Mouse (Mus musculus): Measurements from ENCODE around the gene Ppm1f.
A peak's percentile ranks its signal among the peaks of the same experiment; 100 is the strongest.
"Not testable (repeated sequence)": the region's sequence is repeated elsewhere in the genome, so short reads cannot be mapped to it uniquely, and the experiment has no call there.

Gene Ppm1f

DNA sequence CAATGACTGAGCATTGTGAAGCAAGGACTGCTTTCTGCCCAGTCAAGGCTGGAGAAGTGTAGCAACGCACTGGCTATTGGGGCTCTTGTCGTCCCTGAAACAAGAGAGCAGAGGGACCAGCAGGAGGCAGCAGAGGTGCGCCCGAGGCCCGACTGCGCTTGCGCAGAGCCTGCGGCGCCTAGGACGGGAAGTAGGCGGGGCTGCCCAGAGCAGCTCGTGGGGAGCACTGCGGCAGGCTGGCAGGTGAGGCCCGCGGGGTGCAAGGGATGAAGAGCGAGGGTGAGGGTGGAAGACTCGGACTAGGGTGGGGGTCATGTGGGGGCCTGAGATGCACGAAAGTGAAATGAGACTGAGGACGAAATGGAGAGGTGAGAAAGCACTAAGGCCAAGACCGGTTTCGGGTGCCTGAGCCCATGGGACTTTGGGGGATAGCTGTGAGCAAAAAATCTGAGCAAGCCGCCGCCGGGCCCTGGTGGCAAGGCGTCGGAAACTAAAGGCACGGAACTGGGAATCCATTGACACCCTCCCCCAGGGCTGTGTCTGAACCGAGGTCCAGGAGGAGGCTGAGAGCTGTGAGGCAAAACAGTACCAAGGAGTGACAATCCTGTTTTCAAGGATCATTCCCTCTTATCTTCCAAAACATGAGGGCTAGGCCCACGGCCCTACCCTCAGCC is at the start of gene Ppm1f:
Gene Ppm1f (plus strand): TSS at position 88 of the 674 bp plus-strand sequence.
- DNase-seq, result peak; percentile 93

DNA sequence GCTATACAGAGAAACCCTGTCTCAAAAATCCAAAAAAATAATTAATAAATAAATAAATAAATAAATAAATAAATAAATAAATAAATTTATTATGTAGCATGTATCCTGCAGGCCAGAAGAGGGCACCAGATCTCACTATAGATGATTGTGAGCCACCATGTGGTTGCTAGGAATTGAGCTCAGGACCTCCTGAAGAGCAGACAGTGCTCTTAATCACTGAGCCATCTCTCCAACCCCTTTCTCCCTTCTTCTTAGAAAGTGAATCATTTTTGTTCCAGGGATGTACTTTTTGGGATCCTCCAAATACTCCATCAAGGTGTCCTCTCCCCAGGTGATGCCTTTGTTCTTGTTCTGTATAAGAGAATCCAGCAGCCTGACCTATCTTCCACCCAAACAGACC is 47.1 kb upstream of the Ppm1f start:
- no peak for DNase-seq

DNA sequence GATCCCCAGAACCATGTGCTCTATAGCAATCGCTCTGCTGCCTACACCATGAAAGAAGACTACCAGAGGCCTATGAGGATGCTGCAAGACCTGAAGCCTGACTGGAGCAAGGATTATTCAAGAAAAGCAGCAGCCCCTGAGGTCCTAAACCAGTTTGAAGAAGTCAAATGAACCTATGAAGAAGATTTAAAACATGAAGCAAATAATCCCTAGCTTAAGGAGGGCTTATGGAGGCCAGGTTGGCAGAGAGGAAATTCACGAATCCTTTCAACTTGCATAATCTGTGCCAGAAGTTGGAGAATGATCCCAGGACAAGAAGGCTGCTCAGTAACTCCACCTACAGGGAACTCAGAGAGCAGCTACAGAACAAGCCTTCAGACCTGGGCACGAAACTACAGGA is 43.9 kb upstream of the Ppm1f start:
- DNase-seq, result no peak

DNA sequence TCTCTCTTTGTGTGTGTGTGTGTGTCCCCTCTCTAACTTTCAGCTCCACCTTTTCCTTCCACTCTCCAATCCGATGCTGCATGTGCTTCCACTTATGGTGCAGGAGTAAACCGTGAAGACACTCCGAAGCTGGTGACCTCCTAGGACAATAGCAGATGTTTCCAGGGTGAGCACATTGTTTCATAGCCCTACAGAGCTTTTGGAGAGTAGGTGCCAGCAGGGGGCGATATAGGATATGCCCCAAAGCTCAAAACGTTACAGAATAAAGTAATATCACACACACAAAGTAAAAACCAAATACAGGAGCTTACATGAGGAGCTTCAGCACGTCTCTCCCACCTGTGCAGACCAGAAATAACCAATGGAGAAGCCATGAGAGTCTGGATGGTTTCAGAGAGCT is 41.4 kb upstream of the Ppm1f start:
- DNase-seq, result peak; percentile 19

DNA sequence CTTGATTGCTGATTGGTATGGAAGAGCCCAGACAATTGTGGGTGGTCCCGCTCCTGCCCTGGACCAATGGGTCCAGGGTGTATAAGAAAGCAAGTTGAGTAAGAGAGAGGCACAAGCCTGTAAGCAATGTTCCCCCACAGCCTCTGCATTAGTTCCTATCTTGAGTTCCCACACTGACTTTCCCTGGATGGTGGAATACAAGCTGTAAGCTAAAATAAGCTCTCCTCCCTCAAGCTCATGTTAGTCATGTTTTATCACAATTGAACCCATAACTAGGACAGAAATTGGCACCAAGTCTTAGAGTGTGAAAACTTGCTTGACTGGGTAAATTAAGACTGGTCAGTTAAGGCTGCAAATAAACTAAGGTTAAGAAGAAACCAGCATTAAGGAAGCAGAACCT is 40.7 kb upstream of the Ppm1f start:
- no peak for DNase-seq

DNA sequence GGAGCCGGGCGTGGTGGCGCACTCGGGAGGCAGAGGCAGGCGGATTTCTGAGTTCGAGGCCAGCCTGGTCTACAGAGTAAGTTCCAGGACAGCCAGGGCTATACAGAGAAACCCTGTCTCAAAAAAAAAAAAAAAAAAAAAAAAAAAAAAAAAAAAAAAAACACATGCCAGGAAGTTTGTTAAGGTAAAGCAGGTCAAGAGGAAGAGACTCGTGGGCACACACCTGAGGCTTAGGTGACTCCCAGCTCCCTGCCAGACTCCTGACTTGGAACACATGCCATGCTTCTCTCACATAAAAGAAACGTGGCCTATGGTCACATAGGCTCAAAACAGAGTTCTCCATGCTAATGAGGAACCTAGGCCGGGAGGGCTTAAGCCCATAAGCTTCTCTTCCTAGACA is 40.2 kb upstream of the Ppm1f start:
- not testable (repeated sequence) for DNase-seq

DNA sequence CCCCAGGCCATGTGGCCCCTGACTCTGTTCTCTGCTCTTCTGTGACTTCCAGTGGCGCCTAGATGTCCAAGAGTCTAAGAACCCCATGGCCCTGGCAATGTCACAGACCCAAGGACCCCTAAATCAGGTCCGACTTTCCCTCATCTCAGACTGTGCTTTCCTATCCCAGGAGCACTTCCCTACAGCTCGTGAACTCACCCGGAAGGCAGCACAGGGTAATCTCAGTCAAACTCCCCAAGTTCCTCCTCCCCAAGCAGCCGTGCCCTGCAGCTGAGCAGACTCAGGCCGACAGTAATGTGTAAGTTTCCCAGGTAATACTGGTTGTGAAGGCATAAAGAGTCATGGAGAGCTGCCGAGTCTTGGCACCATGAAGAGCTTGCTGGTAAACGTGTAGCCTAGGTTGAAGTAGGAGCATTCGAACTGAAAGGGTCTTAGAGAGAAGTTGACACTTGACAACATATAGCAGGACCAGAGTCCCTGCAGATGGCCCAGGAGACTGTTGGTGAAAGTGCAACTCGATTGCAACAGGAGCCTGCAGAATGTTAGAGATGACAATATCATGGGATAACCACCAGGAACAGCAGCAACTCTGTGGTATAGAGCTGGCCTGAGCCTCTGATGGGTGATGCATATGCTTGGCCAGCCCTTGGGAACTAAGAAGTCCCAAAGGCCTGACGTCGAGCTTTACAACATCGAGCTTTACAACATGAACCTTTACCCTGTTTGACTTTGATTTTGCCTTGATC is 39.4 kb upstream of the Ppm1f start:
- no peak for DNase-seq

DNA sequence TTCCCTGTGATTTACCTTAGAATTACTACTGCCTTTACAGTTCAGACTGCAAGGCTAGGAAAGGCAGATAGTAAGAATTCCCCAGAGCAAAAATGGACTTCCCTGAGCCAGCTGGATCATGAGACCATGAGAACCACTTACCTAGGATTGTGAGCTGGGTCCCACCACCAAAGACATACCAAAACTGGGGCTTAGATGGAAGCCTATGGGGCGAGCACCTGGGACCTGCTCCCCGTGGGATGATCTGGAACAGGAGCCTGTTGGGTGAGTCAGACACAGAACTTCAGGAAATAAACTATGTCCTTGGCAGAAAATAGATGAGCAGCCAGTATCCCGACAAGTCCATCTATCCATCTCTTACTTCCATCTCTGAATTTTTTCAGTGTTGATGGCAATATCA is 34.0 kb upstream of the Ppm1f start:
- DNase-seq, result no peak

DNA sequence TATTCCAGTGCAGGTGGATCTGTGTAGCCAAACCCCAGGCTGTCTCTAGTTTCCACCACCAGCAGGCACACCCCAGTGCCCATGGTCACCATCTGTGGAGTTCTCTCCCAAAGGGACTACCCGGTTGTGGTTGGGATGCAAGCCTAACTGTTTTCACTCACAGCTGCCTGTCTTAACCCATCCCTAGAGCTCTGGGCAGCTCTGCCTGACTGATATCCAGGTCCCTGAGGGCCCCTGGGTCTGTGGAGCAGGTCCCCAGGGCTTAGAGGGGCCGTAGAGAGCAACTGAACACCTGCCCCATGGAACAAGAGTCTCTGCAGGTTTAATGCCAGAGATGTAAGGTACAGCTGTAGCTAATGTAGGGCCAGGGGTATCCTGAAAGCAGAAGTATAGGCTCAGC is 32.3 kb upstream of the Ppm1f start, which contains the start of gene Igll1:
Gene Igll1 (minus strand): TSS at position 8 of the 400 bp plus-strand sequence.
- DNase-seq, result no peak

DNA sequence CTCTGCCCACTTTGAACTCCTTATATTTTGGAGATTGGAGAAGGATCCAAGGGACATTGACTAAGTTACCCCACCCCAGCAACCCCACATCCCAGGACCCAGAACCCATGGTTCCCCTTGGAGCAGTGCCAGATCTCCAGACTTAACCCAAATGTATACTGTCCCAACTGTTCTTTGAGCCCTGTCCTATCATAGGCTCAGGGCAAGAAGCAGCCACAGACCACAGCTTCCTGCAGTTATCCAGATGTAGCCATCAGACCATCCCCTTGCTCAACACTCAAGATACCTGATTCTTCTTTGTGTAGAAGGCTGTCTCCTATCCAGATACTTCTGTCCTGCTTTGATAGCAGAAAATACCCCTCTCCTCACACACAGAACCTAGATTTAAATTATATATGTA is 31.1 kb upstream of the Ppm1f start:
- no peak for DNase-seq

DNA sequence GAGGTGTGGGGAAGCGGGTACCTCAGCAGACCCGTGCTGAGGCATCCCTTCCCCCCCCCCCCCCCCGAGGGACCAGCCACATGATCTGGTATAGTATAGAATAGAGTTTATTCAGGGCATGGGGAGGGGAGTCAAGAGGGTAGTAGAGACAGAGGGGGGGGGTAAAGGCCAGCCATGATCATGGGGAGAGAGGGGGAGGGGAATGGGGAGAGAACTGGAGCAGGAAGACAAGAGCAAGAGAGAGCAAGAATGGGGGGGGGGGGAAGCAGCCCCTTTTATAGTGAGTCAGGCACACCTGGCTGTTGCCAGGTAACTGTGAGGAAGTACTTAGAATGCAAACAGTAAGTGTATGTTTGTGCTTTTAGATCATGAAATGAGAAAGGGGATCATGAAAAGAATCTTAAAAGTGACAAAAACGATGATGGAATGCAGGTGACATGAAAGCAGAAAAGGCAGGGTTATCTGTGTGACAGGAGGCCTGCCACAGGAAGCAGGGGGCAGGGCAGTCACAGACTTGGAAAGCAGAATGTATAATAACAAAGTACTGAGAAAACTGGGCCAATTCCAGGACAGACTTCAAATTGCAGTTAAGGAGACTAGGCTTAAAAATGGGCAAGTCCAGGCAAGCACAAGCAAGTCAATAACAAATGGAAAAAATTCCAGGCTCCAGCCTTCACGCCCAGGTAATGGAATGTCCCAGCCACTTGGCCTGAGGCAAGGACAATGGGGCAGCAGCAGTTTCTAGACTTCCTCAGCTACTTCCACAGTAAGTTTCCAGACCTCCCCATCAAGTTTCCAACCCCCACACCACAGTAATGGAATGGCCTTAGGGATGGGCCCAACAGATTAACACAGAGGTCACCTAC is 30.3 kb upstream of the Ppm1f start:
- DNase-seq, result no peak

DNA sequence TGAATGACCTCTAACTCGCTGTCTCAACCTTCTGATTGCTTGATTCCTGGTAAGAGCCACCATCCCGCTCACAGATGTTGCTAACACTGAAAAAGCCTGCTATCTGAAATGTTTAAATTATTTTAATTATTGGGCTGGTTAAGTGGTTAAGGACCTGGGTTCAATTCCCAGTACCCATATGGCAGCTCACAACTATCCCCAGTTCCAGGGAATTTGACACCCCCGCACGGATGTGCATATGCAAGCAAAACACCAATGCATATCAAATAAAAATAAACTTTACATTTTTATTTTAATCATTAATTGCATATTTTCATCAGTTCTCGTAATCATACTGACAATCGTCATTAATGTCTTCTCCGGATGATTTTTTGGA is 26.0 kb upstream of the Ppm1f start:
- DNase-seq, result no peak

DNA sequence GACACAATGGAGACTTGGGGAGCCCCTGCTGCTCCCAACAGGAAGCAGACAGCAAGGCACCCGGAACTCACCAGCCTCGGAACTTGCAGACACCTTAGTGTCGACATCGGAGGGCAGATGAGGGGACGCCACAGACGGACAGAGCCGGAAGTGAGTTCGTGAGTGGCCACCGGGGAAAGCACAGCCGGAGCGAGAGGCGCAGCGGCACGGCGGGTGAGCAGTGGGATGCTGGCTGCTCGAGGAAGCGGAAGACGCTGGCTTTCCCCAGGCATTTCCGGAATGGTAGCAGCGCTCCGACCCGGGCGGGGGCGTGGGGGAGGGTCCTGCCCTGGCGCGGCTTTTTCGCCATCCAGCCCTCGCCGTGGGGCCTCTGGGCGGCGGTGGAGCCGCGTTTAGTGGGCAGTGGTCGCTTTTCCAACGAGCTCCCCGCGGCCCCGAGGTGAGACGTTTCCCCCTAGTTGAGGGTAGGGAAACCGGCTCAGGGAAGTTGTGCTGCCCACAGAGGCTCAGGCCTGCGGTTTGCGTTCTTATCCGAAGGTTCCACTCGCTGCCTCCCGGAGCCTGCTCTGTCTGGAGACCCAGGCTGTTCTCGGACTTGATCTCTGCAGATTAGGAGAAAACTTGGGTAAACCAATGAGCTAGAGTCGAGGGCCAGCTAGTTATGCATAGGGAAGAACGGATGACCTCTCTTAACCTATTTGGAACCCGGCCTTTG is 25.5 kb upstream of the Ppm1f start, which contains the start of the genes Top3b and Vpreb1:
Gene Top3b (plus strand): TSS at position 120 of the 715 bp plus-strand sequence.
Gene Vpreb1 (minus strand): TSS at position 227 of the 715 bp plus-strand sequence.
- peak; percentile 89 for DNase-seq

DNA sequence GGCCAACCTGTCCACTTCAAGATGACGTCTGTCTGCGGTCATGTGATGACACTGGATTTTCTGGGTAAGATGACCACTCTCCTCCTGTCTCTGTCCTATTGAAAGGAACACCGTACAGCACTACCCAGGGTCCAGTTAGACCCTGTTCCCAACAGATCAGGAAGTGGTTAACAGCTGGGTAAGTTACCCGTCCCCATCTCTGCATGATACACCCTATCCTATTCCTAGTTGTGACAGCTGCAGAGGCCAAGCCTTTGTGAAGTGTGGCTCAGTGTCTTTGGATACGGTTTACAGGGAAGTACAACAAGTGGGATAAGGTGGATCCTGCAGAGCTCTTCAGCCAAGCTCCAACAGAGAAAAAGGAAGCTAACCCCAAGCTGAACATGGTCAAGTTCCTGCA is 17.2 kb upstream of the Ppm1f start:
- DNase-seq, result no peak

DNA sequence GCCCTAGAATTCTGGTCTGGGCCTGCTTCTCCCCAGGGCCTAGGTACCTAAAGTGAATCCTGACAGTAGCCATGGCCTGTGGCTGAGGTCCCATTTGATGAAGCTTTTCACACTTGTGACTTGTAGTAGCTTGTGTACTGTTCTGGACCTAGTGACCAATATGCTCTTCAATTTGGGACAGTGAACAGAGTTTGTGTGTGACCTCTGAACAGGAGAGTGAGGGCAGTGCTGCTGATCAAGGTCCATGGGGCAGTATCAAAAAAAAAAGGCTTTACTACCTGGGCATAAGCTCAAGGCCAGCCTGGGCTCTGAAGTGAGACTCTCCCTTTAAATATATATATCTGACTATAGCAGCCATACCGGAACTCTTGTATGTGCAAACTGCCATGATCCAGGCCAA is 7.9 kb upstream of the Ppm1f start:
- no peak for DNase-seq

DNA sequence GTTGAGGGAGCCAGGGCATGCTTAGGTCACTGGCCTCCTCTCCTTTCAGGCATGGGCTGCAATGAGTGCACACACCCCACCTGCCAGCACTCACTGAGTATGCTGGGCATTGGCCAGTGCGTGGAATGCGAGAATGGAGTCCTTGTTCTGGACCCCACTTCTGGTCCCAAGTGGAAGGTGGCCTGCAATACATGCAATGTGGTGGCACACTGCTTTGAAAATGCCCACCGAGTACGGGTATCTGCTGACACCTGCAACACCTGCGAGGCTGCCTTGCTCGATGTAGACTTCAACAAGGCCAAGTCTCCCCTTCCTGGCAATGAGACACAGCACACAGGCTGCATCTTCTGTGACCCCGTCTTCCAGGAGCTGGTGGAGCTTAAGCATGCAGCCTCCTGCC is 3.9 kb upstream of the Ppm1f start:
- no peak for DNase-seq

DNA sequence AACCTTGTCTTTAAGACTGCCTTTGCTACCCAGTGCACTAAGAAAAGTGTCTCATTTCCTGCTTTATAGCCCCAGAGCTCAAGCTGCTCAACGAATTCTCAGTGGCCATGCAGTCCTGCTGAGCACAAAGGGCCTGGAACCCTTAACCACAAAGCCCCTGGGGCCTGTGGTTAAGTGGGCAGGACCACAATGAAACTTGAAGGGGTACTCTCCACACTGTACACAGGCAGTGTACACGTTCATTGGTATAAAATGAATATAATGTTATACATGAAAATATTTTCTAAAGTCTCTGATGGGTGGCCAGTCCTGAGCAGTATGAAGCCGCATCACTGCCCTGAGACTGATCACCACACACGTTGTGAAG is 271 bp upstream of the Ppm1f start:
- DNase-seq, result no peak

DNA sequence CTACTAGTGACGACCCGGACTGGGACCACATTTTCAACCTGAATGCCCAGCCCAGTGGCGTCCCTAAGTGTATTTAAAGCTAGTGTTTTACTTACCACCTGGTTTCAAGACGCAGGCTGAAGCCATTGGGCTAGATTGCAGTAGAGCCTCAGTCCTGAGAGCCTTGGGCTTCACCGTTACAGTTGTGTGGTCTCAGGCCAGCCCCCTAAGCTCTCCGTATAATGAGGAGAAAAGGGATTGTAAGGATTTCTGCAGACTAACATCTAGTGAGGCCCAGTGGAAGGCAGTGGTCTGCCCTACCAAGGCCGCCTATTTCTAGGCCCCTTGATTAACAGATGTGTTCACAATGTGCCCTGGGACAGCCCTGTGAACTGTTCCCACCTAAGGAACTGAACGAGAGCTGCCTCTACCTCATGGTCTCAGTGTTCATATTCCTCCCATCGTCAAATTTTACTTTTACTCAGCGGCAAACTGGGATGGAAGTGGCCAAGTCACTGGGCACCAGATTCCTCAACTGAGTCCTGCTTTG is 851 bp downstream of the Ppm1f start:
- no peak for DNase-seq

DNA sequence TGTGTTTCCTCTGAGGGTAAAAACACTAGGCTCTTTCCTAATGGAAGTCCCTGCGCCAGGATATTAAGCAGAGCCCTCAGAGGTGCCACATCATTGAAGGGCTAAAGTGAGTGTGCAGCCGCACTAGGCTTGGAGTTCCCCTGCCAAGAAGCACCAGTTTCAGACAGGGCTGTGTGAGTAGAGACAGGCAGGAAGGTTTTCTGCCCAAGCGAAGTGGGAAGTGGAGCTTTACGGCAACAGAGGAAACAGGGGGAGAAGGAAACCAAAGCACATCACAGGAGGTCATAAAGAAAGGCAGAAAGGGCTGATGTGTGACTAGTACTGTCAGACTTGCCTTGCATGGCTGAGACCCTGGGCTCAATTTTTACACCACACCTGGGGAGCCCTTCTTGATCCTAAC is 6.1 kb downstream of the Ppm1f start:
- no peak for DNase-seq

DNA sequence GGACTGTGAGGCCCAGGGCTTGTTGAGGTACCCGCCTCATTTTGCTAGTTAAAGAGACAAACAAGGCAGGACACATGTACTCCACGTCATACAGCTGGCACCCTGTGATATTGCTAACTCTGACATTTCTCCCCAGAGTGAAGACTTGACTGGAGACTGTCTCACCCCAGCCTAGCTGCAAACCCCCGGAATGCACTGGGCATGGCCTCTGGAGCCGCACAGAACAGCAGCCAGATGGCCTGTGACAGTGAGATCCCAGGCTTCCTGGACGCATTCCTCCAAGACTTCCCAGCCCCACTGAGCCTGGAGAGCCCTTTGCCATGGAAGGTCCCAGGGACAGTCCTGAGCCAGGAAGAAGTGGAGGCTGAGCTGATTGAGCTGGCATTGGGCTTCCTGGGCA is 6.9 kb downstream of the Ppm1f start:
- DNase-seq, result no peak

DNA sequence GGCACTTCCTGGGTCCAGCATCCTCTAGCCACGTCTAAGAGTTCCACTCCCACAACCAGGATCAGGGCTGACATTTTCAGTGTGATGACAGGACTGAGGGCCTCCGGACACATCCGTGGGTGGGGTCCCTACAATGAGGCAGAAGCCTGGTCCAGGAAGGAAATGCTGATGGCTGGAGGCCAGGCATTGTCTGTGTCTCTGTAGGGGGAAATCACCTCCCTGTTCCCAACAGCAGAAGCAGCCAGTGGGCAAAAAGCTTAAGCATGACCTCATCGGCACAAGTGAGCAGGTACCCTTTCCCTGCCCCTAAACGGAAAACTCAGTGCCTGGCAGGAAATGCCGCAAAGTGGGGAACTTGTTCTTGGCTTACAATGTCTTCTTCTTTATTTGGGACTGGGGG is 11.5 kb downstream of the Ppm1f start:
- no peak for DNase-seq
